Mouse (Mus musculus) embryonic facial prominence, embryonic 14.5 days (tissue): ENCODE results near the gene Grk5. TPM values are rescaled to one million over a fixed set of nuclear protein-coding genes. Genes with fewer than 3 reads are reported as not detected.

Experiments
- ATAC-seq: fragments of 200-750 bp; cut with Nextera tagmentation; 2 replicates; pipeline ENCODE4 v1.8.0; 2017; ENCODE audit warnings: low read depth, moderate number of reproducible peaks, moderate TSS enrichment
- DNase-seq: peaks from one replicate; pipeline ENCODE4 v3.0.0-alpha.2; 2015; ENCODE audit warnings: low spot score
- H3K27ac ChIP-seq: fragments of 300-500 bp; sonication (generic); replicated peaks from 2 replicates; pipeline ENCODE4 v1.5.1; 2014; ENCODE audit warnings: low read depth, mild to moderate bottlenecking, low read length, moderate library complexity
- H3K27me3 ChIP-seq: fragments of 300-500 bp; sonication (generic); replicated peaks from 2 replicates; pipeline ENCODE4 v1.6.1; 2014; ENCODE audit warnings: low read length; ENCODE audit not compliant: control insufficient read depth, insufficient read depth
- H3K36me3 ChIP-seq: fragments of 300-500 bp; sonication (generic); 2 replicates; pipeline ENCODE4 v1.6.1; 2014; ENCODE audit warnings: low read length, mixed read lengths; ENCODE audit not compliant: control insufficient read depth, insufficient read depth
- H3K4me1 ChIP-seq: fragments of 300-500 bp; sonication (generic); 2 replicates; pipeline ENCODE4 v1.6.1; 2014; ENCODE audit warnings: antibody characterized with exemption, low read length; ENCODE audit not compliant: control insufficient read depth, insufficient read depth
- H3K4me2 ChIP-seq: fragments of 300-500 bp; sonication (generic); 2 replicates; pipeline ENCODE4 v1.6.1; 2014; ENCODE audit warnings: low read depth, mild to moderate bottlenecking, low read length, moderate library complexity, mixed read lengths
- H3K4me3 ChIP-seq: fragments of 300-500 bp; sonication (generic); 2 replicates; pipeline ENCODE4 v1.5.1; 2014; ENCODE audit warnings: low read depth, mild to moderate bottlenecking, low read length
- H3K9ac ChIP-seq: fragments of 300-500 bp; sonication (generic); 2 replicates; pipeline ENCODE4 v1.6.1; 2014; ENCODE audit warnings: low read depth, mild to moderate bottlenecking, low read length, moderate library complexity, mixed read lengths
- H3K9me3 ChIP-seq: fragments of 300-500 bp; sonication (generic); 2 replicates; pipeline ENCODE4 v1.6.1; 2016; ENCODE audit warnings: low read length; ENCODE audit not compliant: control insufficient read depth
- WGBS: fragments of 180-500 bp; shearing (Covaris S2); extraction: QIAGEN DNeasy Blood & Tissue Kit; methylation state at CpG from one replicate; pipeline ENCODE4 v1.1.7; 2014; 5-methylcytosine and 5-hydroxymethylcytosine counted together
- polyA plus RNA-seq: library from polyadenylated mRNA; unstranded; fragments of >200 nt; fragmentation: Nextera tagmentation; extraction: Ambion mirVana; gene quantifications from 2 replicates; pipeline ENCODE4 v1.2.1, GENCODE M21; 2014

Gene Grk5
- polyA plus RNA-seq, 1 experiment from 2014 or later, result 2.8 TPM

DNA sequence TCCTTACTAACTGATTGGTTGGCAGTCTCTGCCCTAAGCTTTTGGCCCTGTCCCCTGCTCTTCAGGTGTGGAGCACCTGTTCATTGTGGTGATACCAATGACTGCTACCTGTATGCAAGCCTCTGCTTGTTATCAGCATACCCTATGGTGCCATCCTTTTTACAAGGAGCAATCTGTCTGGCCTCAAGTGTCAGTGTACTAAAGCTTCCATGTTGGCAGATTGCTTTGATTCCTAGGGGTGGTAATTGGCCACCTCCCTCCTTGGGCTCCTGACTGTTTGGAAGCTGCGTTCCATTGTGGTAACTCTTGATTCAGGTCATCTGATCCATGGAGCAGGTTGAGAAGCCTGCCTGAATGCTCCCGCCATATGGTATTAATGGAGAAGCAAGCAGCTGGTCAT is 65.6 kb downstream of the Grk5 start:
- ATAC-seq, result no peak
- Histone ChIP-seq H3K36me3 (no peaks in the 10 kb centered on the region), H3K27ac (no peak overlapping the region), H3K4me3 (no peak overlapping the region), H3K9me3 (no peaks in the 10 kb centered on the region), H3K4me2 (no peak overlapping the region), H3K27me3 (no peaks in the 10 kb centered on the region), H3K4me1 (peaks cover 9% of the 10 kb centered on the region; the same call in 1 of the 2 replicates), H3K9ac (no peak overlapping the region)
- WGBS, result 73% methylated on average over 2 of the region's 2 CpGs
- no peak for DNase-seq

DNA sequence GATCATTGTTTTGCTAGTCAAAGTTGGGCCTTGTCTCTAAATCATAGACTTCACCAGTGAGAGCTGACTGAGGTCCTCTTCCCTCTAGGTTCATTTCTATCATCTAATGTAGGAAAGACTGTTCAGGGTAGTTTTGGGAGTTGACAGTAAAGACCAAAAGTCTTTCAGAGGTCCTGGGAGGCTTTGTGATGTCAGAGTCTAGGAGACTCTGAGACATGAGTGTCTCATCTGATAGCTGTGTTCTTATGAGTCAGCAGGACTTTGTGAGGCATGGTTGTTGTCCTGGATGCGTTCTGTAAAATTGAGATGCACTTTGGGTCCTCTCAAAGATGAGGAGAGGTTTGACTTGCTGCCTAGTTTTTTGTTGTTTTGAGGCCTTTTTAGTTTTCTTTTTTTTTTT is 66.2 kb downstream of the Grk5 start:
- H3K9me3 ChIP-seq, result no peaks in the 10 kb centered on the region
- H3K9ac ChIP-seq, result no peak overlapping the region
- ATAC-seq (no peak), DNase-seq (no peak)
- no peak overlapping the region for H3K4me3 ChIP-seq
- no peaks in the 10 kb centered on the region for H3K36me3 ChIP-seq
- H3K4me2 ChIP-seq, result no peak overlapping the region
- no peak overlapping the region for H3K27ac ChIP-seq
- H3K4me1 ChIP-seq, result peaks cover 9% of the 10 kb centered on the region; the same call in 1 of the 2 replicates
- 91% methylated on average over 1 of the region's 1 CpGs for WGBS
- H3K27me3 ChIP-seq, result no peaks in the 10 kb centered on the region

DNA sequence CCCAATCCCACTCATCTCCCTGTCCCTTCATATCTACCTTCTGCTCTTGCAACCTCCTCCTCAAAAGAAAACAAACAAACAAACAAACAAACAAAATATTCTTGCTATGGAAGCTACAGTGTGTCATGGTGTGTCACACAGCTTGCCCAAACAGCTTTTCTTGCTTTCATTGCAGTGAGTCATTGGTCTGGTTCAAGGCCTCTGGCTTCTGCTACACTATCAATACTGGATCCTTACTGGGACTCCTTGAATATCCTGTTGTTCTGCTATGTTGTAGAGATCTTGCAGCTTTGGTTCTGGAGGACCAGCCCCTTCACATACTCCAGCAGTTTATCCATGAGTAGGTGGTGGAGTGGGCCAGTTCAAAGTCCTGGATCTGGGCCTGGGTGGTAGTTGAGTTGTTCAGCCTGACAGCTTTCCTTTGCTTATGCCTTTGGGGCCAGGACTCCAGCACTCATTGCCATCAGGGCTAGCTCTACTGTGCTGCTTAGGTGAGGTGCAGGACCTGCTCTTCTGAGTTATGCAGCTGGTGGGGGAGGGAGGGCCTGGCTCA is 66.7 kb downstream of the Grk5 start:
- DNase-seq (no peak), ATAC-seq (no peak)
- Histone ChIP-seq H3K27me3 (no peaks in the 10 kb centered on the region), H3K4me3 (no peak overlapping the region), H3K4me2 (no peak overlapping the region), H3K36me3 (no peaks in the 10 kb centered on the region), H3K9me3 (no peaks in the 10 kb centered on the region), H3K9ac (no peak overlapping the region), H3K4me1 (peaks cover 9% of the 10 kb centered on the region; the same call in 1 of the 2 replicates), H3K27ac (no peak overlapping the region)

DNA sequence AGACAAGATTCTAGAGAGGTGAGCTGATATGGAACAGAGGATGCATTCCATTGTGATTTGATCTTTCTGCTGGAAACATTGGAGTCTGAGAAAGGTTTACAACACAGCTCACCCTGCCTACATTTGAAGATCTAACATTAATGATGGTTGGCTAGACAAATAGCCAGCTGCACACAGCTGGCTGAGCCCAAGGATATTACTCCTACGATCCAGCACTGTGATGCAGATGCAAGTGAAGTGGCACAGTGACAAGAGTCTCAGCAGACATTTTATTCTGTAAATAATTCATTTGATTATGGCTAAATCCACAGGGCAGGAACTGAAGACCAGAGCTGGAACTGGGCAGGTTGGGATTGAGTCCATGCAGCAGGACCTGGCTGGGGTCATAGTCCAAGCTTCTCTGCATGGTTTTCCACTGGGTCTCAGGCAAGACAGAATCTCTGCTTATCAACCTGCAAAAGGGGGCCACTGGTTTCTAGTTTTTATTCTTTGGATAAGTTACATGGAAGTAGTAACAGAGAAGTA is 70.2 kb downstream of the Grk5 start:
- H3K4me3 ChIP-seq, result no peak overlapping the region
- DNase-seq, result no peak
- WGBS, result 81% methylated on average over 1 of the region's 1 CpGs
- no peaks in the 10 kb centered on the region for H3K4me1 ChIP-seq
- no peak overlapping the region for H3K9ac ChIP-seq
- no peak overlapping the region for H3K27ac ChIP-seq
- no peaks in the 10 kb centered on the region for H3K36me3 ChIP-seq
- H3K27me3 ChIP-seq, result no peaks in the 10 kb centered on the region
- no peak overlapping the region for H3K4me2 ChIP-seq
- no peak for ATAC-seq
- no peaks in the 10 kb centered on the region for H3K9me3 ChIP-seq

DNA sequence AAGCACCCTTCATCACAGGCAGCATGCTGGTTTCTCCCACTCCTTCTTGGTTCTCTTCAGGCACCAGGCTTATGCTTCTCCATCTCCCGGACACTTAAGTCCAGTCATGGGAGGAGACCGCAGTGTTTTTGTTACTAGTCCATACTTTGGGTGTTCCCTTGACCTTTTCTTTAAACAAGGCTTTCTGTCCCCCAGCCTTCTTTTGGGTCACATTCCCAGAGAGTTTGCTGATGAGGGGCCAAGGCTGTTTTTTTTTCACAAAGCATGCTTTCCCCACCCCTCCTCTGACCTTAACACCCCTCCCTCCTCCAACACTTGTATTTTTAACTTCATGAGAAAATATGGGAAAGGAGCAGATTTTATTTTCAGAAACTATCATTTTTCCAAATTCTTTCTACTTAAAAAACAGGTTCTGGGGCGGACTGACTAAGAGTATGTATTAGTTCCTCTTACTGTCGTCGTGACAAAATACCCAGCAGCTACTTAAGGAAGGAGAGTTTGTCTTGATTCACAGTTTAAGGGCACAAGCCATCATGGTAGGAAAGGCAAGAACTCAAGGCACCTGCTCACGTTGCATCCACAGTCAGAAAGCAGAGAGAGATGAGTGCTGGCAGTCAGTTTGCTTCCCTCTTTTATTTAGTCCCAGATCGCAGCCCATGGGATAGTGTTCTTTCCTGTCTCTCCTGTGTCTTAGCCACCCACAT is 73.0 kb downstream of the Grk5 start:
- Histone ChIP-seq H3K27me3 (no peaks in the 10 kb centered on the region), H3K4me2 (no peak overlapping the region), H3K9ac (no peak overlapping the region), H3K4me3 (no peak overlapping the region), H3K27ac (no peak overlapping the region), H3K4me1 (no peaks in the 10 kb centered on the region), H3K9me3 (no peaks in the 10 kb centered on the region), H3K36me3 (no peaks in the 10 kb centered on the region)
- ATAC-seq (no peak), DNase-seq (no peak)
- WGBS, result 79% methylated on average over 7 of the region's 7 CpGs

DNA sequence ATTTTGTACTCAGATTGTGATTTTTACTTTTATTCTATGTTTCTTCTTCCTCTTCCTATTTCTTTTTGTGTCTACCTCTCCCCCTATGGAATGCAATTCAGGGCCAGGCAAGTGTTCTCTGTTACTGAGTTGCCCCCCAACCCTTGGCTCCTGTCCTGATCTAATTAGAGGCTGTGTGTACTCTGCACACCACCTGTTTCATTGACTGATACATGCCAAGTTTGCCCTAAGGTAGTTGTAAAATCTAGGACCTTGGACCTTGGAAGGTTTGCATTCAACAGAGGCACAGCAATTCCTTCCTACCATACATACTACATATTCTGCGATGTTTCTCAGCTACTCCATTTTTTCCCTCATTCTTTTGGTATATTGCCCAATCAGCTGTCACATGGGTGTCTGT is 78.4 kb downstream of the Grk5 start:
- WGBS, result 94% methylated on average over 1 of the region's 1 CpGs
- ATAC-seq, result no peak

DNA sequence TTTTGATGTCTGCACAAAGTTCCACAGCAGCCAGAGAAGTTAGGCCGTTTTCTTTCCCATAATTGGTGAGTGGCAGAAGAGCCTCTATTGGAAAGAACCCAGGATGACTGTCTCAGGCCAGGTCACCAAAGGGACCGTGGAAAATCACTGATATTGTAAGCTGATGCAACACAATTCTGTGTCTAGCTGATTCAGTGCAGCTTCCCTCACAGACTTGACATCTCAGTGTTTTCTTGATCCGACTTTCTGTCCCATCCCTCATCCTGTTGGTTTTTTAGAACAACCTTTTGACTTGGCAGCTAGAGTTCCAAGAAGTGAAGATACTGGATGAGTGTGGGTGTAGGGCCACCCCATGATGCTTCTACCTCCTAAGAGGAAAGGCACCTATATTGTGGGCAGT is 80.9 kb downstream of the Grk5 start:
- DNase-seq, result no peak
- Histone ChIP-seq H3K9me3 (no peaks in the 10 kb centered on the region), H3K27me3 (no peaks in the 10 kb centered on the region), H3K36me3 (no peaks in the 10 kb centered on the region), H3K4me2 (no peak overlapping the region), H3K4me3 (no peak overlapping the region), H3K4me1 (no peaks in the 10 kb centered on the region), H3K9ac (no peak overlapping the region), H3K27ac (no peak overlapping the region)
- no peak for ATAC-seq
- 72% methylated on average over 3 of the region's 3 CpGs for WGBS

More for the DNA sequence above, 78.4 kb downstream of the Grk5 start:
- H3K36me3 ChIP-seq, result no peaks in the 10 kb centered on the region
- H3K4me2 ChIP-seq, result no peak overlapping the region
- H3K9me3 ChIP-seq, result no peaks in the 10 kb centered on the region
- H3K4me1 ChIP-seq, result no peaks in the 10 kb centered on the region
- H3K4me3 ChIP-seq, result no peak overlapping the region
- no peak for DNase-seq
- no peak overlapping the region for H3K27ac ChIP-seq
- no peak overlapping the region for H3K9ac ChIP-seq
- no peaks in the 10 kb centered on the region for H3K27me3 ChIP-seq

DNA sequence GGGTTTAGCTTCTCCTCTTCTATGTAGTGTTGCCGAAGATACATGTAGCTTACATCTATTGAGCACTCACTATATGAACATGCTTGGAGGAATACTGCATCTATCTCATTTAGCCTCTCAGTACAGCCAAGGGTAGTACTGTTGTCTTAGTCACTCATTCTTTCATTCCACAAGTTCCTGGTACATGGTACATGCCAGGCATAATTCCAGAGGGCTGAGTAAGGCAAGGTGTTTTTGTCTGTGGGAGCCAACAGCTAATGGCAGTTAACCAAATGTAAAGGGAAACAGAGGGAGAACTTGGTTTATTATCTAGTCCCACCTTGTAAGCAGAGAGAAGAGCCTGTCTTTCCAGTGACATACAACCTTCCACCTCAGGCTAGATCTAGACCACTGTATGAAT is 82.0 kb downstream of the Grk5 start:
- H3K36me3 ChIP-seq, result no peaks in the 10 kb centered on the region
- no peaks in the 10 kb centered on the region for H3K4me1 ChIP-seq
- no peak overlapping the region for H3K27ac ChIP-seq
- no peak overlapping the region for H3K4me3 ChIP-seq
- no peaks in the 10 kb centered on the region for H3K9me3 ChIP-seq
- H3K27me3 ChIP-seq, result no peaks in the 10 kb centered on the region
- no peak overlapping the region for H3K9ac ChIP-seq
- H3K4me2 ChIP-seq, result no peak overlapping the region
- DNase-seq (no peak), ATAC-seq (no peak)
- WGBS, result 92% methylated on average over 1 of the region's 1 CpGs
